Mouse (Mus musculus): ENCODE measurements around the gene Il2ra. TPM values are rescaled to one million over a fixed set of nuclear protein-coding genes. Genes with fewer than 3 reads are reported as not detected.

The Il2ra gene
- polyA plus RNA-seq, 1 experiment from 2014 or later, result not detected

DNA sequence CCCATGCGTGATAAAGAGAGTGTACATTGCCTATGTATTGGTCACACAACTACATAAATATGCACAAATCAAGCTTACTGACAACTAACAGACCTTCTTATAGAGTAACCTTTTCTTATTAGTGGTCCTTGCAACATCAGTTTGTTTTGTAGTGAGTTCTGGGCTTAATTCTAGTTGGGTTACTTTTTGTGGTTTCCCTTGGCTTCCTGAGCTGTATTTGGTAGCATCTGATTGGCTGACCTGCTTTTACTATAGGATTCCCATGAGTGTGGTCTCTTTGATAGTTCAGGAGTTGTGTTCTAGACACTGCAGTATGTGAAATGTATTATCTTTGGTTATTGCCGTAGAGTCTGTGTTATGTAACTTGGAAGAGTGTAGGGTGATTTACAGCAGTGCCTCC is 15.0 kb downstream of the Il2ra start:
- WGBS, result 82% methylated on average over 2 of the region's 2 CpGs
- no peaks in the 10 kb centered on the region for H3K4me1 ChIP-seq (replicated peaks; ENCODE audit: control insufficient read depth, insufficient read depth, low read length)

DNA sequence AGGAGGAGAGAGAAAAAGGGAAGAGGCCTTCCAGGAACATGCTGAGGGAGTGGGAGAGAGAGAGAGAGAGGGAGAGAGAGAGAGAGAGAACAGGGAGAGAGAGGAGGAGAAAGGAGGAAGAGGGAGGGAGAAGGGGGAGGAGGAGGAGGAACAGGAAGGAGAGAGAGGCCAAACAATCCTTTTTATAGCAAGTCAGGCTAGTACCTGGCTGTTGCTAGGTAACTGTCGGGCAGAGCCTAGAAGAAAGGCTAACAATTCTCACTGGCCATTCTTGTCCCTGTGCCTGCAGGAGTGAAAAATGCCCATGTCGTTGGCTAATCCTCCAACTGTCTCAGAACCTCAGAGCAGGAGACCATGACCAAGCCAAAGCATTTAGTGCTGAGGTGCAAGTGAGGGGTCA is 16.7 kb downstream of the Il2ra start:
- no peak overlapping the region for H3K27ac ChIP-seq (ENCODE audit: low read depth)
- H3K4me1 ChIP-seq (replicated peaks; ENCODE audit: control insufficient read depth, insufficient read depth, low read length), result no peaks in the 10 kb centered on the region
- no peaks in the 10 kb centered on the region for H3K27me3 ChIP-seq (replicated peaks; ENCODE audit: control insufficient read depth, insufficient read depth, low read length)
- no peak for ATAC-seq (replicated peaks; ENCODE audit: low FRiP score, low TSS enrichment, low read depth)
- no peak overlapping the region for H3K4me2 ChIP-seq (ENCODE audit: low read length)
- 42% methylated on average over 2 of the region's 2 CpGs for WGBS
- no peak overlapping the region for H3K4me3 ChIP-seq (ENCODE audit: low read depth, low read length)
- H3K9ac ChIP-seq (ENCODE audit: low read length), result no peak overlapping the region
- no peaks in the 10 kb centered on the region for H3K9me3 ChIP-seq (ENCODE audit: control insufficient read depth, low read length)
- no peaks in the 10 kb centered on the region for H3K36me3 ChIP-seq (ENCODE audit: control insufficient read depth, insufficient read depth, low read length)
- DNase-seq (ENCODE audit: low spot score), result no peak

More for the DNA sequence above, 15.0 kb downstream of the Il2ra start:
- no peaks in the 10 kb centered on the region for H3K27me3 ChIP-seq (replicated peaks; ENCODE audit: control insufficient read depth, insufficient read depth, low read length)
- no peak overlapping the region for H3K9ac ChIP-seq (ENCODE audit: low read length)
- no peaks in the 10 kb centered on the region for H3K36me3 ChIP-seq (ENCODE audit: control insufficient read depth, insufficient read depth, low read length)
- ATAC-seq (replicated peaks; ENCODE audit: low FRiP score, low TSS enrichment, low read depth) (no peak), DNase-seq (ENCODE audit: low spot score) (no peak)
- no peak overlapping the region for H3K4me2 ChIP-seq (ENCODE audit: low read length)
- H3K4me3 ChIP-seq (ENCODE audit: low read depth, low read length), result no peak overlapping the region
- H3K9me3 ChIP-seq (ENCODE audit: control insufficient read depth, low read length), result no peaks in the 10 kb centered on the region
- H3K27ac ChIP-seq (ENCODE audit: low read depth), result no peak overlapping the region

DNA sequence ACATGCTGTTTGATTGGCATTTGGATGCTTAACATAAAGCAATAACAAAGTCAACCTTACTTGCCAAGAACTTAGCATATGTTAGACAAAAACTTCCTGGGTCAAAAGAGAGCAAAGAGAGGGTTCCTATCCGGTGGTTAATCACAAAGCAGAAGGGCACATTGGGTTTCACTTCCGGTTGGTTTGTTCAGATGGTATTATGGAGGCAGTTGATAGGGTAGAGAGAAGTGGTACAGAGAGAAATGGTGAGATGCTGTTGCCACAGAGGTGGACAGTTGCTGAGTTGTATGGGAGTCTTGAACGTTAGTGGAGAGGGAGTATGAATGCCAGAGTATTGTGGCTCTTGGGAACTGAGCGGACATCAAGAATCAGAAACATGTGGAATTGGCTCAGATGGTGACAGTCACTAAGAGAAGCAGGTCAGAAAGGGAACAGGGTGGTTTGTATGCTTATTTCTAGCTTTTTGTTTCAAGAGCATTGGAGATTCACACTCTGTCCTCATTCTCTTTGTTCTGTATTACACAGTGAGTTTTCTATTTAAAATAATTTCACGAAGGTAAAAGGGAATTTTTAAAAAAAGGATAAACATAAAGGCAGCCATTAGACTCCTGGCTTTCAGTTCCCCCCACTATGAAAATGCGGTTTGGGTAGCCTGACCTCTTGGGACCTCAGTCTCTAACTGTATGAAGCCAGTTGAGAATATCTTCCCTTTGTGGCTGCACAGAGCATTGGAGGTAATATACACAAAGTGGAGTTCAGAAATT is 19.7 kb downstream of the Il2ra start:
- Histone ChIP-seq H3K4me2 (ENCODE audit: low read length) (no peak overlapping the region), H3K4me1 (replicated peaks; ENCODE audit: control insufficient read depth, insufficient read depth, low read length) (no peaks in the 10 kb centered on the region), H3K9ac (ENCODE audit: low read length) (no peak overlapping the region), H3K36me3 (ENCODE audit: control insufficient read depth, insufficient read depth, low read length) (no peaks in the 10 kb centered on the region), H3K4me3 (ENCODE audit: low read depth, low read length) (no peak overlapping the region), H3K9me3 (ENCODE audit: control insufficient read depth, low read length) (no peaks in the 10 kb centered on the region), H3K27me3 (replicated peaks; ENCODE audit: control insufficient read depth, insufficient read depth, low read length) (no peaks in the 10 kb centered on the region), H3K27ac (ENCODE audit: low read depth) (no peak overlapping the region)
- DNase-seq (ENCODE audit: low spot score), result no peak
- no peak for ATAC-seq (replicated peaks; ENCODE audit: low FRiP score, low TSS enrichment, low read depth)
- 84% methylated on average over 6 of the region's 6 CpGs for WGBS

DNA sequence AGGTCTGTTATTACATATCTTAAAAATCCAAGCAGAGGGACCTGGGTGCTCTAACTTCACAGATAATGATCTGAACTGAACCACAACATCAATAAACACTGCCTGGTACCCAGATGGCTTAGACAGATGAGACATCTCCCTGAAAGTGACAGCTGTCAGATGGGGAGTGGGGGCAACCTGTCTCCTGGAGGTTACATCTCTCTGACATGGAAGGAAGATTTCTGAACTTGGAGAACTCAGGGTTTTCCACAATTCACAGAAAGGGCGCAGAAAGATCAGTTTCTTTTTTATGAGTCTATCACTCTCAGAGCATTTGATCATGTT is 20.3 kb downstream of the Il2ra start:
- ATAC-seq (replicated peaks; ENCODE audit: low FRiP score, low TSS enrichment, low read depth) (no peak), DNase-seq (ENCODE audit: low spot score) (no peak)
- Histone ChIP-seq H3K4me2 (ENCODE audit: low read length) (no peak overlapping the region), H3K27me3 (replicated peaks; ENCODE audit: control insufficient read depth, insufficient read depth, low read length) (no peaks in the 10 kb centered on the region), H3K4me3 (ENCODE audit: low read depth, low read length) (no peak overlapping the region), H3K4me1 (replicated peaks; ENCODE audit: control insufficient read depth, insufficient read depth, low read length) (no peaks in the 10 kb centered on the region), H3K9me3 (ENCODE audit: control insufficient read depth, low read length) (no peaks in the 10 kb centered on the region), H3K36me3 (ENCODE audit: control insufficient read depth, insufficient read depth, low read length) (no peaks in the 10 kb centered on the region), H3K27ac (ENCODE audit: low read depth) (no peak overlapping the region), H3K9ac (ENCODE audit: low read length) (no peak overlapping the region)
- 96% methylated on average over 1 of the region's 1 CpGs for WGBS

DNA sequence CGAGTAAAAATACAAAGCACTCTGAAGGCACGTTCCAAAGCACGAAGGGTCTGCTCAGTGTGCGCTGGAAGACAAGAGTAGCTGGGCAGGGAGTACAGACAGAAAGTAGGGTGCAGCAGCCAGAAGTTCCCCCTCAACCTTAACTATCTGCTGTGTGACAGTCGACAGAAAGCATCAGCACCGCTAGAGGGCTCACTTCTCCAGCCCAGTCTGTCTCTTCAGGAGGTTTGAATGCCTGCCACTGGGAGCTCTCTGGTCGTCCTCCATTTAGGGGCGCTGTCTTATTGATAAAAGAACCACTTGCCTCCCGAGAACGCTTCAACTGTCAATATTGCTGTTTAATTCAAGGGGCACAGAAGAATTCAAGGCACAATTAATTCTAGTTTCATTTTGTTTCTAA is 21.4 kb downstream of the Il2ra start:
- H3K4me3 ChIP-seq (ENCODE audit: low read depth, low read length), result peak overlapping the region; percentile 11; the same call in 1 of the 2 replicates
- H3K4me1 ChIP-seq (replicated peaks; ENCODE audit: control insufficient read depth, insufficient read depth, low read length), result no peaks in the 10 kb centered on the region
- DNase-seq (ENCODE audit: low spot score), result peak; percentile 81
- H3K27me3 ChIP-seq (replicated peaks; ENCODE audit: control insufficient read depth, insufficient read depth, low read length), result no peaks in the 10 kb centered on the region
- no peaks in the 10 kb centered on the region for H3K36me3 ChIP-seq (ENCODE audit: control insufficient read depth, insufficient read depth, low read length)
- no peaks in the 10 kb centered on the region for H3K9me3 ChIP-seq (ENCODE audit: control insufficient read depth, low read length)
- H3K4me2 ChIP-seq (ENCODE audit: low read length), result peak overlapping the region; percentile 39
- no peak overlapping the region for H3K27ac ChIP-seq (ENCODE audit: low read depth)
- H3K9ac ChIP-seq (ENCODE audit: low read length), result no peak overlapping the region
- WGBS, result 5% methylated on average over 10 of the region's 10 CpGs
- peak; percentile 80 for ATAC-seq (replicated peaks; ENCODE audit: low FRiP score, low TSS enrichment, low read depth)

DNA sequence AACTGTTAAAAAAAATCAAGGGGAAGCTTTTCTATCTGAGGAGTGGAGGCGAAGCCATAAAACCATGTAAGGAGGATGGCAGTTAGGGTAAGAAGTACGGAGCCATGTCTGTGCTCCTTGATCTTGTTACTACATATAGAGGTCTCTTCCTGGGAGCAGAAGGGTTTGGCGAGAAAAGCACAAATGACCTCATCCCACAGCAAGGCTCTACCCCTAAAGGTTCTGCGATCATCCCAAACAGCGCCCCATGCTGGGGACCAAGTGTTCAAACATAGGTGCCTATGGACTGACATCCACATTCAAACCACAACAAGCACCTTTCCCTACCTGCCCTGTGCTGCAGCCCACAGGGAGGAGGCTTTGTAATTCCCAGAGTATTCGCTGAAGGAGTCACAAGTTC is 21.8 kb downstream of the Il2ra start:
- no peak for ATAC-seq (replicated peaks; ENCODE audit: low FRiP score, low TSS enrichment, low read depth)
- WGBS, result 42% methylated on average over 6 of the region's 6 CpGs

DNA sequence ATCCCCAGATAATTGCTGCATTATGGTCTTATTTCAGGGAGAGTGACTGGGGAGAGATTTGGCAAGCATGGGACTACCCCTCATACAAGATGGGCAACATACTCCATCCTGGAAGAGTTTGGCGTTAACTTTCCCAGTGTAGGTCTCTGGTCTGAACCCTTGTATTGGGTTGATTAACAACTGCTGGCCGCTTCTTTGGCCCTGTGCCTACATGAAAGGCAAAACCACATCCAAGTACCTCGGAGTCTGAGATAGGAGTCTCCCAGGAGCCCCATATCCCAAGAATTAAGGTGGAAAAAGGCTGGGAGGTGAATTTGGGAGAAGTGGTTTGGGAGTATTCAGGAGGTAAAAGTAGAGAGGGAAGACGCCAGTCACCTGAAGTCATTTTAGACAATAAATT is 22.2 kb downstream of the Il2ra start:
- H3K27ac ChIP-seq (ENCODE audit: low read depth), result no peak overlapping the region
- DNase-seq (ENCODE audit: low spot score) (no peak), ATAC-seq (replicated peaks; ENCODE audit: low FRiP score, low TSS enrichment, low read depth) (no peak)
- no peaks in the 10 kb centered on the region for H3K36me3 ChIP-seq (ENCODE audit: control insufficient read depth, insufficient read depth, low read length)
- H3K4me1 ChIP-seq (replicated peaks; ENCODE audit: control insufficient read depth, insufficient read depth, low read length), result no peaks in the 10 kb centered on the region
- no peaks in the 10 kb centered on the region for H3K9me3 ChIP-seq (ENCODE audit: control insufficient read depth, low read length)
- H3K4me3 ChIP-seq (ENCODE audit: low read depth, low read length), result no peak overlapping the region
- no peak overlapping the region for H3K9ac ChIP-seq (ENCODE audit: low read length)
- no peak overlapping the region for H3K4me2 ChIP-seq (ENCODE audit: low read length)
- 81% methylated on average over 4 of the region's 4 CpGs for WGBS
- no peaks in the 10 kb centered on the region for H3K27me3 ChIP-seq (replicated peaks; ENCODE audit: control insufficient read depth, insufficient read depth, low read length)

More for the DNA sequence above, 21.8 kb downstream of the Il2ra start:
- H3K4me2 ChIP-seq (ENCODE audit: low read length), result peak overlapping the region; percentile 39
- no peak overlapping the region for H3K9ac ChIP-seq (ENCODE audit: low read length)
- no peaks in the 10 kb centered on the region for H3K9me3 ChIP-seq (ENCODE audit: control insufficient read depth, low read length)
- no peak overlapping the region for H3K27ac ChIP-seq (ENCODE audit: low read depth)
- H3K36me3 ChIP-seq (ENCODE audit: control insufficient read depth, insufficient read depth, low read length), result no peaks in the 10 kb centered on the region
- H3K4me1 ChIP-seq (replicated peaks; ENCODE audit: control insufficient read depth, insufficient read depth, low read length), result no peaks in the 10 kb centered on the region
- DNase-seq (ENCODE audit: low spot score), result no peak
- peak overlapping the region; percentile 11; the same call in 1 of the 2 replicates for H3K4me3 ChIP-seq (ENCODE audit: low read depth, low read length)
- no peaks in the 10 kb centered on the region for H3K27me3 ChIP-seq (replicated peaks; ENCODE audit: control insufficient read depth, insufficient read depth, low read length)

DNA sequence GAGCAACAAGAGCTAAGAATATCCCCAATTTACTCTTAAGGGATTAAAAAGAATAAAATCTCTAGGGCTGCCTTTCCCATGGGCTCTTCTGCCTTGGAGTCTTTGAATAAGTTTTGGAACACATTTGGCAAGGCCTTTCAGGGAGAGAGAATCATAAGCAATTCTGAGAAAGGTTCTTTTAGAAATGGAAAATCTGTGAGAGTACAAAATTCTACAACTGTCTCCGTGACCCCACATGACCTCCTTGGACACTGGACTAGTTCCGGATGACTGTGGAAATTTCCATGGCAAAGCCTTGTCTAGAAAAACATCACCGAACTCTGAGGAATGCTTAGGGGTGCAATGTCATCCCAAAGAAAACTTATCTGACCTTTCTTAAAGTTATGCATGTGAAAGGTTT is 22.7 kb downstream of the Il2ra start:
- DNase-seq (ENCODE audit: low spot score), result no peak
- WGBS, result 90% methylated on average over 3 of the region's 3 CpGs
- H3K27ac ChIP-seq (ENCODE audit: low read depth), result no peak overlapping the region
- H3K27me3 ChIP-seq (replicated peaks; ENCODE audit: control insufficient read depth, insufficient read depth, low read length), result no peaks in the 10 kb centered on the region
- no peaks in the 10 kb centered on the region for H3K36me3 ChIP-seq (ENCODE audit: control insufficient read depth, insufficient read depth, low read length)
- no peak overlapping the region for H3K9ac ChIP-seq (ENCODE audit: low read length)
- H3K4me1 ChIP-seq (replicated peaks; ENCODE audit: control insufficient read depth, insufficient read depth, low read length), result no peaks in the 10 kb centered on the region
- ATAC-seq (replicated peaks; ENCODE audit: low FRiP score, low TSS enrichment, low read depth), result no peak
- no peak overlapping the region for H3K4me2 ChIP-seq (ENCODE audit: low read length)
- no peak overlapping the region for H3K4me3 ChIP-seq (ENCODE audit: low read depth, low read length)
- H3K9me3 ChIP-seq (ENCODE audit: control insufficient read depth, low read length), result no peaks in the 10 kb centered on the region

DNA sequence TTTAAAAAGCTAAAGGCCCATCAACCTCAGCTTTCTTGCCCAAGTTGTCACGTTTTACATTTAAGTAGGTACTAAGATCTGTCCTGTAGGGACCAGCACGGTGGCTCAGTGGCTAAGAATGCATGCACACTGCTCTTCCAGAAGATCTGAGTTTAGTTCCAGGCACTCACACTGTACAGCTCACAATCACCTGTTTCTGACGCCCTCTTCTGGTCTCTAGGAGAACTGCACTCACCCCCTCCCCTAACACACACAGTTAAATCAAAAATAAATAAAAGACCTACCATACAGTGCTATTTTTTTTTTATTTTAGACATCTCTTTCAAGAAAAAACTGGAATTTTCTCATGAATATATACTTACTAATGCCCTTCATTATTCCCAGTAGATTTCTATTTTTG is 29.5 kb downstream of the Il2ra start:
- Histone ChIP-seq H3K4me2 (ENCODE audit: low read length) (no peak overlapping the region), H3K9me3 (ENCODE audit: control insufficient read depth, low read length) (no peaks in the 10 kb centered on the region), H3K27me3 (replicated peaks; ENCODE audit: control insufficient read depth, insufficient read depth, low read length) (no peaks in the 10 kb centered on the region), H3K4me3 (ENCODE audit: low read depth, low read length) (no peak overlapping the region), H3K4me1 (replicated peaks; ENCODE audit: control insufficient read depth, insufficient read depth, low read length) (no peaks in the 10 kb centered on the region), H3K27ac (ENCODE audit: low read depth) (no peak overlapping the region), H3K9ac (ENCODE audit: low read length) (no peak overlapping the region), H3K36me3 (ENCODE audit: control insufficient read depth, insufficient read depth, low read length) (no peaks in the 10 kb centered on the region)
- ATAC-seq (replicated peaks; ENCODE audit: low FRiP score, low TSS enrichment, low read depth), result no peak
- DNase-seq (ENCODE audit: low spot score), result no peak
- WGBS, result 24% methylated on average over 3 of the region's 3 CpGs

Measured in intestine, embryonic 14.5 days (tissue).